Mouse (Mus musculus) E14TG2a.4 (cell line): ENCODE results near the gene Tnfaip8l2.

Source experiments
- H3K27me3 ChIP-seq: 2 replicates; pipeline ENCODE4 v1.6.1; 2014; ENCODE audit warnings: low read length, control low read depth; ENCODE audit not compliant: insufficient read depth
- H3K36me3 ChIP-seq: 2 replicates; pipeline ENCODE4 v1.6.1; 2014; ENCODE audit warnings: low read length, control low read depth; ENCODE audit not compliant: insufficient read depth
- H3K4me1 ChIP-seq: replicated peaks from 2 replicates; pipeline ENCODE4 v1.6.1; 2014; ENCODE audit warnings: low read depth, low read length, control low read depth
- H3K4me3 ChIP-seq: replicated peaks from 2 replicates; pipeline ENCODE4 v1.5.1; 2014; ENCODE audit warnings: mild to moderate bottlenecking, low read length
- H3K9me3 ChIP-seq: 2 replicates; pipeline ENCODE4 v1.6.1; 2014; ENCODE audit warnings: low read length, control low read depth
- CTCF ChIP-seq: conservative IDR thresholded peaks from 2 replicates; pipeline ENCODE4 v1.5.1; 2014; ENCODE audit warnings: low read length
- NANOG ChIP-seq: IDR thresholded peaks from 2 replicates; pipeline ENCODE4 v1.6.1; 2014; ENCODE audit warnings: borderline replicate concordance, low read length, mixed read lengths
- POU5F1 ChIP-seq: IDR thresholded peaks from 2 replicates; pipeline ENCODE4 v1.6.1; 2014; ENCODE audit warnings: low read length, borderline replicate concordance

The Tnfaip8l2 gene

GRCm38 (mm10) chr3:95174011-95174592, 31.9 kb upstream of the Tnfaip8l2 start:
- H3K9me3 ChIP-seq: no peaks in the 10 kb centered on the region
- no peak for TF ChIP-seq POU5F1
- no peak for TF ChIP-seq NANOG
- TF ChIP-seq CTCF: peak; percentile 94
- H3K4me3 ChIP-seq: peak overlapping the region; percentile 75
- peaks cover 31% of the 10 kb centered on the region for H3K36me3 ChIP-seq
- peaks cover 46% of the 10 kb centered on the region for H3K27me3 ChIP-seq
- peaks cover 44% of the 10 kb centered on the region for H3K4me1 ChIP-seq

DNA sequence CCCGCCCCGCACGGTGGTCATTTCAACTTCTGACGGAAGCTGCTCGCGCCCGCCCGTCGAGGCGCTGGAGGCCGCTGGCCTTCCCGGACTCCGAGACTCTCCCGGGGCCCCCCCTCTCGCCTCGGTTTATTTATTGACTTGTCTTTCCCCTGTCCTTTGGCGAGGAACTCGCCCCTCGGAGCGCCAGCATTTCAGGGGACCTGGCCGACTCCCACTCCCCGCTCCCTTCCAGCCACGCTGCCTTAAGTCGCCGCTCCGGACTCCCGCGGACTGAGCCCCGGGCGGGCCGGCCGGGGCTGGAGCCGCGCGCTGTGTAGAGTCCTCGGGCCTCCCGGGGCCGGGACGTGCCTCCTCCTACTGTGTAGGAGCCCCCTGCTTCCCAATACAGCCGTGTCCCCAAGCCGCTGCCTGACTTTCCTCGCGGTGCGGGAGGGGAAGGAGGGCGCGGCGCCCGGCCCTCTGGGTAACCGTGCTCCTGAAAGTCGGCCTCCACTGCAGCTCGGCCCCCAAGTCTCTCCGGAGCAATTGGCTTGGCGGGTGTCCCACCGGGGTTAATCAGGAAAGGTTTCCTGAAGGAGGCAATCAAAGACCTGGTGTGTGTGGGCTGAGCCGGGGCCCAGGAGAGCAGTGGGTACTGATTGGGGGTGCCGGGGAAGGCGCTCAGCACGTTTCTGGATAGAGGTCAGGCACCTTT, 31.2 kb upstream of the Tnfaip8l2 start:
- Histone ChIP-seq H3K36me3 (peaks cover 38% of the 10 kb centered on the region), H3K9me3 (no peaks in the 10 kb centered on the region), H3K27me3 (peaks cover 46% of the 10 kb centered on the region), H3K4me1 (peaks cover 44% of the 10 kb centered on the region), H3K4me3 (peak overlapping the region; percentile 75)
- no peak for TF ChIP-seq NANOG
- no peak for TF ChIP-seq CTCF
- no peak for TF ChIP-seq POU5F1

GRCm38 (mm10) chr3:95172526-95173255, 30.5 kb upstream of the Tnfaip8l2 start:
- TF ChIP-seq CTCF (no peak), POU5F1 (no peak), NANOG (no peak)
- peaks cover 43% of the 10 kb centered on the region for H3K4me1 ChIP-seq
- H3K9me3 ChIP-seq: no peaks in the 10 kb centered on the region
- peaks cover 44% of the 10 kb centered on the region for H3K36me3 ChIP-seq
- peaks cover 46% of the 10 kb centered on the region for H3K27me3 ChIP-seq
- H3K4me3 ChIP-seq: peak overlapping the region; percentile 75

GRCm38 (mm10) chr3:95171105-95171504, 28.9 kb upstream of the Tnfaip8l2 start:
- TF ChIP-seq CTCF: no peak
- no peak for TF ChIP-seq NANOG
- no peak for TF ChIP-seq POU5F1
- peaks cover 40% of the 10 kb centered on the region for H3K4me1 ChIP-seq
- H3K4me3 ChIP-seq: no peak overlapping the region
- H3K36me3 ChIP-seq: peaks cover 58% of the 10 kb centered on the region
- H3K9me3 ChIP-seq: no peaks in the 10 kb centered on the region
- H3K27me3 ChIP-seq: peaks cover 46% of the 10 kb centered on the region

DNA sequence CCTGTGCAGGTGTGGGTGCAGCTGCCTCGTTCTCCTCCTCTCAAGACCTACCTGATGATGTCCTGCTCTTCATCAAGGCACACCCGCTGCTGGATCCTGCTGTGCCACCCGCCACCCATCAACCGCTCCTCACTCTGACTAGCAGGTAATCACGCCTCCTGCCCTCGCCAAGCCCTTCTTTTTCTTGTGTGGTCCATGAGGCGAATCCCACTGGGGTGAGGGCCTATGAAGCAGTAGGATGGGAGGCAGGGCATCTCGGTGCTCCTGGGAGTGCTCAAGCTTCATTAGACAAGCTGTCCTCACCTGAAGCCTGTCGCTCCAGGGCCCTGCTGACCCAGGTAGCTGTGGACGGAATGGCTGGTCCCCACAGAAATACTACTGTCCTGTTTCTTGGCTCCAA, 27.8 kb upstream of the Tnfaip8l2 start:
- no peak for TF ChIP-seq CTCF
- no peak for TF ChIP-seq NANOG
- TF ChIP-seq POU5F1: no peak
- no peaks in the 10 kb centered on the region for H3K9me3 ChIP-seq
- peaks cover 44% of the 10 kb centered on the region for H3K27me3 ChIP-seq
- no peak overlapping the region for H3K4me3 ChIP-seq
- peaks cover 68% of the 10 kb centered on the region for H3K36me3 ChIP-seq
- peaks cover 34% of the 10 kb centered on the region for H3K4me1 ChIP-seq

- Histone ChIP-seq H3K4me3 (no peak overlapping the region), H3K27me3 (peaks cover 9% of the 10 kb centered on the region), H3K4me1 (peaks cover 63% of the 10 kb centered on the region), H3K9me3 (no peaks in the 10 kb centered on the region), H3K36me3 (peaks cover 51% of the 10 kb centered on the region)
- TF ChIP-seq POU5F1 (no peak), CTCF (no peak), NANOG (no peak)
These were observed 22.7 kb upstream of the Tnfaip8l2 start for GRCm38 (mm10) chr3:95164840-95165239.

- Histone ChIP-seq H3K27me3 (peaks cover 15% of the 10 kb centered on the region), H3K36me3 (peaks cover 45% of the 10 kb centered on the region), H3K9me3 (no peaks in the 10 kb centered on the region), H3K4me3 (peak overlapping the region; percentile 87), H3K4me1 (peaks cover 69% of the 10 kb centered on the region)
- TF ChIP-seq POU5F1: no peak
- no peak for TF ChIP-seq NANOG
- TF ChIP-seq CTCF: no peak
These were observed 22.0 kb upstream of the Tnfaip8l2 start for GRCm38 (mm10) chr3:95164256-95164550.

GRCm38 (mm10) chr3:95163419-95164255, 21.5 kb upstream of the Tnfaip8l2 start:
- H3K36me3 ChIP-seq: peaks cover 39% of the 10 kb centered on the region
- TF ChIP-seq POU5F1 (no peak), CTCF (no peak), NANOG (no peak)
- H3K4me3 ChIP-seq: peak overlapping the region; percentile 87
- H3K4me1 ChIP-seq: peaks cover 71% of the 10 kb centered on the region
- H3K27me3 ChIP-seq: peaks cover 20% of the 10 kb centered on the region
- H3K9me3 ChIP-seq: no peaks in the 10 kb centered on the region
